Mouse (Mus musculus): ENCODE measurements around the gene C87436. TPM values are rescaled to one million over a fixed set of nuclear protein-coding genes. Genes with fewer than 3 reads are reported as not detected.

The C87436 gene
- polyA plus RNA-seq, 1 experiment from 2014 or later = 25.6 TPM

GRCm38 (mm10) chr6:86472100-86472955 is 34.2 kb downstream of the C87436 start:
- H3K27me3 ChIP-seq (ENCODE audit: control insufficient read depth, insufficient read depth, low read length) = no peaks in the 10 kb centered on the region
- H3K4me3 ChIP-seq (ENCODE audit: low read depth, low read length) = peak overlapping the region; percentile 34
- ATAC-seq (ENCODE audit: low FRiP score) (peak; percentile 94), DNase-seq (ENCODE audit: low spot score) (peak; percentile 100)
- H3K27ac ChIP-seq (ENCODE audit: low read depth, low read length) = peak overlapping the region; percentile 88
- WGBS = under 1% methylated on average over 55 of the region's 56 CpGs
- H3K36me3 ChIP-seq (ENCODE audit: control insufficient read depth, insufficient read depth, low read length) = peaks cover 3% of the 10 kb centered on the region; the same call in 1 of the 2 replicates
- H3K4me1 ChIP-seq (replicated peaks; ENCODE audit: control insufficient read depth, insufficient read depth, low read length) = no peaks in the 10 kb centered on the region; the same call in 1 of the 2 replicates
- peak overlapping the region; percentile 68 for H3K4me2 ChIP-seq (replicated peaks; ENCODE audit: low read depth, low read length)
- H3K9me3 ChIP-seq (ENCODE audit: control insufficient read depth, low read length) = no peaks in the 10 kb centered on the region
- H3K9ac ChIP-seq (ENCODE audit: low read depth, low read length) = peak overlapping the region; percentile 70

- no peaks in the 10 kb centered on the region for H3K9me3 ChIP-seq (ENCODE audit: control insufficient read depth, low read length)
- 62% methylated on average over 7 of the region's 7 CpGs for WGBS
- H3K27me3 ChIP-seq (ENCODE audit: control insufficient read depth, insufficient read depth, low read length) = no peaks in the 10 kb centered on the region
- H3K4me2 ChIP-seq (replicated peaks; ENCODE audit: low read depth, low read length) = peak overlapping the region; percentile 51
- peak overlapping the region; percentile 88 for H3K27ac ChIP-seq (ENCODE audit: low read depth, low read length)
- no peaks in the 10 kb centered on the region; the same call in 1 of the 2 replicates for H3K4me1 ChIP-seq (replicated peaks; ENCODE audit: control insufficient read depth, insufficient read depth, low read length)
- DNase-seq (ENCODE audit: low spot score) (peak; percentile 35), ATAC-seq (ENCODE audit: low FRiP score) (peak; percentile 15; the same call in 1 of the 2 replicates)
- H3K36me3 ChIP-seq (ENCODE audit: control insufficient read depth, insufficient read depth, low read length) = peaks cover 3% of the 10 kb centered on the region; the same call in 1 of the 2 replicates
- H3K4me3 ChIP-seq (ENCODE audit: low read depth, low read length) = peak overlapping the region; percentile 34
- peak overlapping the region; percentile 55 for H3K9ac ChIP-seq (ENCODE audit: low read depth, low read length)
Measured at GRCm38 (mm10) chr6:86473077-86473476, 34.9 kb downstream of the C87436 start.

- WGBS = 98% methylated on average over 5 of the region's 5 CpGs
- Histone ChIP-seq H3K27ac (ENCODE audit: low read depth, low read length) (no peak overlapping the region), H3K9ac (ENCODE audit: low read depth, low read length) (no peak overlapping the region), H3K4me3 (ENCODE audit: low read depth, low read length) (no peak overlapping the region), H3K4me2 (replicated peaks; ENCODE audit: low read depth, low read length) (no peak overlapping the region), H3K36me3 (ENCODE audit: control insufficient read depth, insufficient read depth, low read length) (peaks cover 3% of the 10 kb centered on the region; the same call in 1 of the 2 replicates), H3K4me1 (replicated peaks; ENCODE audit: control insufficient read depth, insufficient read depth, low read length) (no peaks in the 10 kb centered on the region; the same call in 1 of the 2 replicates), H3K9me3 (ENCODE audit: control insufficient read depth, low read length) (no peaks in the 10 kb centered on the region), H3K27me3 (ENCODE audit: control insufficient read depth, insufficient read depth, low read length) (no peaks in the 10 kb centered on the region)
- no peak for DNase-seq (ENCODE audit: low spot score)
- no peak for ATAC-seq (ENCODE audit: low FRiP score)
Measured at GRCm38 (mm10) chr6:86474072-86474471, 35.9 kb downstream of the C87436 start.

- Histone ChIP-seq H3K4me3 (ENCODE audit: low read depth, low read length) (no peak overlapping the region), H3K36me3 (ENCODE audit: control insufficient read depth, insufficient read depth, low read length) (peaks cover 3% of the 10 kb centered on the region; the same call in 1 of the 2 replicates), H3K4me1 (replicated peaks; ENCODE audit: control insufficient read depth, insufficient read depth, low read length) (no peaks in the 10 kb centered on the region; the same call in 1 of the 2 replicates), H3K27ac (ENCODE audit: low read depth, low read length) (no peak overlapping the region), H3K27me3 (ENCODE audit: control insufficient read depth, insufficient read depth, low read length) (no peaks in the 10 kb centered on the region), H3K9me3 (ENCODE audit: control insufficient read depth, low read length) (no peaks in the 10 kb centered on the region), H3K4me2 (replicated peaks; ENCODE audit: low read depth, low read length) (no peak overlapping the region), H3K9ac (ENCODE audit: low read depth, low read length) (no peak overlapping the region)
- DNase-seq (ENCODE audit: low spot score) (no peak), ATAC-seq (ENCODE audit: low FRiP score) (no peak)
Measured at GRCm38 (mm10) chr6:86474646-86475181, 36.5 kb downstream of the C87436 start.

- no peak overlapping the region for H3K9ac ChIP-seq (ENCODE audit: low read depth, low read length)
- no peak for DNase-seq (ENCODE audit: low spot score)
- ATAC-seq (ENCODE audit: low FRiP score) = no peak
- no peaks in the 10 kb centered on the region for H3K36me3 ChIP-seq (ENCODE audit: control insufficient read depth, insufficient read depth, low read length)
- 79% methylated on average over 9 of the region's 9 CpGs for WGBS
- no peak overlapping the region for H3K4me2 ChIP-seq (replicated peaks; ENCODE audit: low read depth, low read length)
- no peaks in the 10 kb centered on the region; the same call in 1 of the 2 replicates for H3K4me1 ChIP-seq (replicated peaks; ENCODE audit: control insufficient read depth, insufficient read depth, low read length)
- no peak overlapping the region for H3K4me3 ChIP-seq (ENCODE audit: low read depth, low read length)
- H3K9me3 ChIP-seq (ENCODE audit: control insufficient read depth, low read length) = no peaks in the 10 kb centered on the region
- H3K27me3 ChIP-seq (ENCODE audit: control insufficient read depth, insufficient read depth, low read length) = no peaks in the 10 kb centered on the region
- H3K27ac ChIP-seq (ENCODE audit: low read depth, low read length) = 0 out of 2 replicates have a peak overlapping the region, but pooled peaks have one; percentile 12
Measured at GRCm38 (mm10) chr6:86475462-86476167, 37.4 kb downstream of the C87436 start.

GRCm38 (mm10) chr6:86476931-86477330 is 38.8 kb downstream of the C87436 start:
- Histone ChIP-seq H3K4me1 (replicated peaks; ENCODE audit: control insufficient read depth, insufficient read depth, low read length) (no peaks in the 10 kb centered on the region), H3K36me3 (ENCODE audit: control insufficient read depth, insufficient read depth, low read length) (no peaks in the 10 kb centered on the region)
- WGBS = 92% methylated on average over 5 of the region's 5 CpGs

GRCm38 (mm10) chr6:86479311-86479710 is 41.1 kb downstream of the C87436 start:
- no peak overlapping the region for H3K9ac ChIP-seq (ENCODE audit: low read depth, low read length)
- no peaks in the 10 kb centered on the region for H3K27me3 ChIP-seq (ENCODE audit: control insufficient read depth, insufficient read depth, low read length)
- H3K9me3 ChIP-seq (ENCODE audit: control insufficient read depth, low read length) = no peaks in the 10 kb centered on the region
- no peaks in the 10 kb centered on the region for H3K4me1 ChIP-seq (replicated peaks; ENCODE audit: control insufficient read depth, insufficient read depth, low read length)
- no peaks in the 10 kb centered on the region for H3K36me3 ChIP-seq (ENCODE audit: control insufficient read depth, insufficient read depth, low read length)
- 60% methylated on average over 3 of the region's 3 CpGs for WGBS
- no peak overlapping the region for H3K4me2 ChIP-seq (replicated peaks; ENCODE audit: low read depth, low read length)
- DNase-seq (ENCODE audit: low spot score) (no peak), ATAC-seq (ENCODE audit: low FRiP score) (no peak)
- H3K4me3 ChIP-seq (ENCODE audit: low read depth, low read length) = no peak overlapping the region
- peak overlapping the region; percentile 36; the same call in 1 of the 2 replicates for H3K27ac ChIP-seq (ENCODE audit: low read depth, low read length)

More at GRCm38 (mm10) chr6:86476931-86477330, 38.8 kb downstream of the C87436 start:
- Histone ChIP-seq H3K27me3 (ENCODE audit: control insufficient read depth, insufficient read depth, low read length) (no peaks in the 10 kb centered on the region), H3K27ac (ENCODE audit: low read depth, low read length) (no peak overlapping the region), H3K9ac (ENCODE audit: low read depth, low read length) (no peak overlapping the region), H3K4me2 (replicated peaks; ENCODE audit: low read depth, low read length) (no peak overlapping the region), H3K4me3 (ENCODE audit: low read depth, low read length) (no peak overlapping the region), H3K9me3 (ENCODE audit: control insufficient read depth, low read length) (no peaks in the 10 kb centered on the region)
- ATAC-seq (ENCODE audit: low FRiP score) (no peak), DNase-seq (ENCODE audit: low spot score) (no peak)

- Histone ChIP-seq H3K4me2 (replicated peaks; ENCODE audit: low read depth, low read length) (no peak overlapping the region), H3K9ac (ENCODE audit: low read depth, low read length) (no peak overlapping the region), H3K9me3 (ENCODE audit: control insufficient read depth, low read length) (no peaks in the 10 kb centered on the region), H3K4me3 (ENCODE audit: low read depth, low read length) (no peak overlapping the region), H3K4me1 (replicated peaks; ENCODE audit: control insufficient read depth, insufficient read depth, low read length) (no peaks in the 10 kb centered on the region), H3K36me3 (ENCODE audit: control insufficient read depth, insufficient read depth, low read length) (no peaks in the 10 kb centered on the region), H3K27ac (ENCODE audit: low read depth, low read length) (no peak overlapping the region), H3K27me3 (ENCODE audit: control insufficient read depth, insufficient read depth, low read length) (no peaks in the 10 kb centered on the region)
- ATAC-seq (ENCODE audit: low FRiP score) = no peak
- no peak for DNase-seq (ENCODE audit: low spot score)
Measured at GRCm38 (mm10) chr6:86479816-86480188, 41.6 kb downstream of the C87436 start.

All from hindbrain, embryonic 11.5 days (tissue).